Mouse (Mus musculus) E14TG2a.4 (cell line): ENCODE data around the gene Acvr1b.

Source experiments
- H3K27me3 ChIP-seq: 2 replicates; pipeline ENCODE4 v1.6.1; 2014; ENCODE audit warnings: low read length, control low read depth; ENCODE audit not compliant: insufficient read depth
- H3K36me3 ChIP-seq: 2 replicates; pipeline ENCODE4 v1.6.1; 2014; ENCODE audit warnings: low read length, control low read depth; ENCODE audit not compliant: insufficient read depth
- H3K4me1 ChIP-seq: replicated peaks from 2 replicates; pipeline ENCODE4 v1.6.1; 2014; ENCODE audit warnings: low read depth, low read length, control low read depth
- H3K4me3 ChIP-seq: replicated peaks from 2 replicates; pipeline ENCODE4 v1.5.1; 2014; ENCODE audit warnings: mild to moderate bottlenecking, low read length
- H3K9me3 ChIP-seq: 2 replicates; pipeline ENCODE4 v1.6.1; 2014; ENCODE audit warnings: low read length, control low read depth
- CTCF ChIP-seq: conservative IDR thresholded peaks from 2 replicates; pipeline ENCODE4 v1.5.1; 2014; ENCODE audit warnings: low read length
- NANOG ChIP-seq: IDR thresholded peaks from 2 replicates; pipeline ENCODE4 v1.6.1; 2014; ENCODE audit warnings: borderline replicate concordance, low read length, mixed read lengths
- POU5F1 ChIP-seq: IDR thresholded peaks from 2 replicates; pipeline ENCODE4 v1.6.1; 2014; ENCODE audit warnings: low read length, borderline replicate concordance

Gene Acvr1b

DNA sequence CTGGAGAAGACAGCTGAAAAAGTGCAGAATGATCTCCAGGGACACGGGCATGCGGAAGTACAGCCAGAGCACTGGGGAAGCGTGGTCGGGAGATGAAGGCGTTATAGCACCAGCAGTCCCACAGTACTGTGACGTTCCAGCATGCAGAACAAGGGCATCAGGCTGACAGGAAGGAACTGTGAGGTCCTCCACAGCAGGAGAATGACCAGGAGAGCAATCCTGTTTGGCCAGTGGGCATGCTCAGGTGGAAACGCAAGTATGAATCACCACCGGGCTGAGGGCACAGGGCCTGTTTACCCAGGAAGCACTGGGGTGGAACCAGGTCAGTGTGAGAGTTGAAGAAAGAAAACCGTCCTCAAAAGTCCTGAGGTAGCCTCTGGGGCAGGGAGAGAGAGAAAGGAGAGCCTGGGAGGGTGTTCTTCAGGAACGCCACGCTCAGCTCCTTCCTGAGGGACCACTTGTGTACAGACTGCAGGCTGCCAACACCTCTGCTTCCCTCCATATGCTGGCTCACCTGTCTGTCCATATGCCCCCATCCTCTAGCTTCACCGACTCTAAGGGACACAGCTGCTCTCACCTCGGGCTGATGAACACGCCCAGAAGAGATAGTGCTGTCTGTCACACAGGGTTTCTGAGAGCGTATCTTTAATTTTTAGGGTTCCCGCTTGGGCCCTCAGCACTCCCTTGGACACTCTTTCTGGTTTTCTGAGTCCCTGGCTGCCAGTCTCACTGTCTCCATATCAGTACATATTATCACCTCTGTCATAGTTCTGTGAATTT, 8.0 kb upstream of the Acvr1b start:
- Histone ChIP-seq H3K36me3 (no peaks in the 10 kb centered on the region), H3K4me3 (no peak overlapping the region), H3K4me1 (peaks cover 72% of the 10 kb centered on the region), H3K27me3 (peaks cover 17% of the 10 kb centered on the region), H3K9me3 (no peaks in the 10 kb centered on the region)
- TF ChIP-seq POU5F1 (no peak), CTCF (no peak), NANOG (no peak)

DNA sequence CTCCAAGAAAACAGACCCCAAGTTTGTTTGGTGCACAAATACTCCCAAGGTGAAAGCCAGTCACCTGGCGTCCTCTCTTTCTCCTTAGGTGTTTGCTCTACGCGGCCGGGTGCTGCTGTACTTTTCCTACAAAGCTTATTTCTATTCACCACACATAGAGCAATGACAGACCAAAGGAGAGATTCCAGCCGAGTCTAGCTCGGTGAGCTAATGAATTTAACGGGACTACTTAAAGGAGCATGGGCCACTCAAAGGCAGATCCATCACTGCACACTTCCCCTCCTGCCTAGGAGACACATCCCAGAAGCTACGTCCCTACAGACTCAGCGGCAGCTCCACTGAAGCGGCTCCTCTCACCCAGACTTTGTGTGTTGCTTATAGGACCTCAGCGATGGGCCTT, 6.3 kb upstream of the Acvr1b start:
- Histone ChIP-seq H3K4me3 (no peak overlapping the region), H3K27me3 (peaks cover 17% of the 10 kb centered on the region), H3K36me3 (no peaks in the 10 kb centered on the region), H3K4me1 (peaks cover 62% of the 10 kb centered on the region), H3K9me3 (no peaks in the 10 kb centered on the region)
- TF ChIP-seq POU5F1 = no peak
- no peak for TF ChIP-seq NANOG
- no peak for TF ChIP-seq CTCF

DNA sequence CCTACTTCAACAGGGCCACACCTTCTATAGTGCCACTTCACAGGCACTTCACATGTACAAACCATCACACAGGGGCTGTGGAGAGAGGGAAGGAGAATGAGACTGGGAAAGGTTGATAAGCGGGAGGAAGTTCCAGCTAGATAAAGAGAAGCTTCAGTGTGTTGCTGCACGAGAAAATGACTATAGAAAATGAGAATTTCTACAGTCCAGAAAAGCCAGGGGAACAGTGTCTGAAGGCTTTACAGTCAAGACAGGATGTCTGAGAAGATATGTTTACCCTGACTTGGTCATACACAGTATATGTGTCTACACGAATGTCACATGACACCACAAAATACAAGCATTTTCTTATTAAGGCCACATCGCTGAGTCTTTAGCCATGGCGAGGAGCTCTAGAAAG, 4.0 kb upstream of the Acvr1b start:
- Histone ChIP-seq H3K4me3 (no peak overlapping the region), H3K36me3 (no peaks in the 10 kb centered on the region), H3K4me1 (peaks cover 50% of the 10 kb centered on the region), H3K9me3 (no peaks in the 10 kb centered on the region), H3K27me3 (peaks cover 23% of the 10 kb centered on the region)
- TF ChIP-seq POU5F1 = no peak
- TF ChIP-seq CTCF = no peak
- no peak for TF ChIP-seq NANOG

DNA sequence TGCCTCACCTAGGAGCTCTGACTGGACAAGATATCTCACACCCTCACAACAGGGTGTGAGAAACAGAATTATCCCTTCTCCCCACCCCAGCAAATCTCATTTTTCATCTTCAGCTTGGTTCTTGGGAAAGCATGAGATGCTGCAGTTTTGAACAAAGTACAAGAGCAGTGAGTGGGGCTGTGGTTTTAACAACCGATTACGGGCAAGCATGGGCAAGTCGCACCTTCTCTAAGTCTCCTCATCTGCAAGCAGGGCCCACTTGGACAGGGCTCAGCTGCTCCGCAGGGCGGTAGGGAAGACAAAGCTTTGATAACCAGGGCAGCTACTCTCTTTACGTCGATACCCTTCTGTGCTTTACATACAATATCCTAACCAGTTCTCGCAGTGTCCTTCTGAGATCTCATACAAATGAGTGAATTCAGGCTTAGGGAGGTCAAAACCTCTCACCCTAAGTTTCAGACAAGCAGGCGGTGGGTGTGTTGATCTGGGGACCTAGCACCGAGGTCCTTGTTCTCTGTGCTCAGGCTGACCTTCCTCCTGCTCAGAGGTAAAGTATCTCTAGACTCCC, 3.4 kb upstream of the Acvr1b start:
- Histone ChIP-seq H3K9me3 (no peaks in the 10 kb centered on the region), H3K4me1 (peaks cover 50% of the 10 kb centered on the region), H3K27me3 (peaks cover 23% of the 10 kb centered on the region), H3K36me3 (no peaks in the 10 kb centered on the region), H3K4me3 (no peak overlapping the region)
- no peak for TF ChIP-seq POU5F1
- TF ChIP-seq CTCF = no peak

DNA sequence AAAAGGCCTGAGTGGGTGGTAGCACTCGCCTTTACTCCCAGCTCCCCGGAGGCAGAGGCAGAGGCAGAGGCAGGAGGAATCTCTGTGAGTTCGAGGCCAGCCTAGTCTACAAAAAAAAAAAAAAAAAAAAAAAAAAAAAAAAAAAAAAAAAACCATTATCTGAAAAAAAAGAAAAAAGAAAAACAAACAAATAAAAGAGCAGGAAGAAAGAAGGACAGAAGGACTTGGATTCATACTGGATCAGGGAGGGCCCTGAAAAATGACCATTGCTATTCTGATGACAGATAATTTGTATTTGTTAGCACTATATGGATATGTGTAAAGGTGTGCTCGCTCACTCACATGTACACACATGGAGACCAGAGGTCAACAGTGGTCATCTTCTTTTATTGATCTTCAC, 2.6 kb upstream of the Acvr1b start:
- TF ChIP-seq CTCF (no peak), NANOG (no peak), POU5F1 (no peak)
- peaks cover 50% of the 10 kb centered on the region for H3K4me1 ChIP-seq
- no peaks in the 10 kb centered on the region for H3K9me3 ChIP-seq
- H3K36me3 ChIP-seq = no peaks in the 10 kb centered on the region
- H3K4me3 ChIP-seq = no peak overlapping the region
- H3K27me3 ChIP-seq = peaks cover 23% of the 10 kb centered on the region

DNA sequence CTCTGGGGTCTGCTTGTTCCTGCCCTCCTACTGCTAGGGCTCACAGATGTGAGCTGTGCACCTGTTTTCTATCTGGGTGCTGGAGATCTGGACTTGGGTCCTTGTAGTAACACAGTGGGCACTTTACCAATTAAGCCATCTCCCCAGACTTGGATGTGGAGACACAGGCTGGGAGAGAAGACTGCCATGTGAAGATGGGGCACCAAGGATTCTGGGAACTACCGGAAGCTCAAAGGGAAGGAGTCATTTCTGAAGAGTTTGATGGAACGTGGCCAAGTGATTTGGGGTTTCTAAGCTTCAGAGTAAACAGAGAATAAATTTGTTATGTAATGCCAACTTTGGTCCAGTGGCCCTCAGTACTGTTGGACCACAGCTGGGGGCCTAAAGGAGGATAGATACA, 1.9 kb upstream of the Acvr1b start:
- no peak for TF ChIP-seq NANOG
- TF ChIP-seq POU5F1 = no peak
- no peak for TF ChIP-seq CTCF
- Histone ChIP-seq H3K27me3 (peaks cover 23% of the 10 kb centered on the region), H3K9me3 (no peaks in the 10 kb centered on the region), H3K4me3 (no peak overlapping the region), H3K36me3 (no peaks in the 10 kb centered on the region), H3K4me1 (peaks cover 54% of the 10 kb centered on the region)

DNA sequence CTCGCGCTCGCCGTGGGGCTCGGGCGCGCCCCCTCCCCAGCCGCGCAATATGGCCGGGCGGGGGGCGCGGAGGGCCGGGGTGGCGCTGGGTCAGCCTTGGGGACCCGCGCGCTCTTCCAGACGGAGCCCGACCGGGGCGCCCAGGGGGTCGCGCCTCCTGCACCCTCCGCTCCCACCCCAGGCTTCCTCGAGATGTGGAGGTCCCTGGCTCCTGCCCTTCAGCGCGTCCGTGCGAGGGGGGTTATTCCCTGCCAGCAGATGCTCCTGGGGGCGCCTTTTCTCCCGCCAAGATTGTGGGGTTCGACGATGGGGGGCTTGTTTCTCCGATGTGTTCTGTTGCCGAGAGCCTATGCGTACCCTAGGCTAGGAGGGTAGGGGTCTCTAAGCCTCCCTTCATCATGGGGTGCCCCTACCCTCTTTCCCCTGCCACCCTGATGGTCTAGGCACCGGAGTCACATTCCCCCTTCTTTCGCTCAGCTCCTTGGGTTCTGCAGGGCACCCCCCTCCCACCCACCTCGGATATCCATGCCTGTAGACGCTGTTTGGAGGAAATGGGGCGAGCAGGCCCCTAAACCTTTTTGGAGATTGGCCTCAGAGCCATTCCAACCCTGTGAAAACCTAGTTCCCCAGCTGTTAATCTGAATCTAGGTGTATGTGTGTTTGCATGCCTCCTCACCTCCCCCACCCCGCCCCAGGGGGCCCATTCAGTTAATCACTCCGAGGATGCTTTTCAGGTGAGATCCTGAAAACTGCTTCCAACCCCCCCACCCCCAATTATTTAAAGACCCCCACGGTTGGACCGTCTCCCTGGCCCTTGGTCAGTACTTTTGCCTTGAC, 645 bp downstream of the Acvr1b start:
- Histone ChIP-seq H3K27me3 (peaks cover 18% of the 10 kb centered on the region), H3K9me3 (no peaks in the 10 kb centered on the region), H3K36me3 (no peaks in the 10 kb centered on the region), H3K4me3 (peak overlapping the region; percentile 91), H3K4me1 (peaks cover 65% of the 10 kb centered on the region)
- TF ChIP-seq NANOG (no peak), POU5F1 (no peak), CTCF (no peak)

DNA sequence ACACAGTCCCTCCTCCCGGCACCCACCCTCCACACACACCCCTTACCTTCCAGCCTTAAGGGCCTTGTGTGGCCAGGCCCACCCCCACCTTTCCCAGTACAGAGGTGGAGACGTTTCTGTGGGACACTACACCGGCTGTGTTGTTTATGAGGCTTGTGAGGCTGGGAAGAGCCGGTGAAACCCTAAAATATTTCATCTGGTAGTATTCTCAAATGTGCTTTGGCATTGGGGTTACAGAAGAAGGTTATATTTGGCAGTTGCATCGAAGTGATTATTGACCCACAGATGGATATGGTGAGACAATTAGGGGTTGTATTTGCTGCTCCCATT, 1.2 kb downstream of the Acvr1b start:
- TF ChIP-seq POU5F1 (no peak), NANOG (no peak), CTCF (no peak)
- Histone ChIP-seq H3K36me3 (no peaks in the 10 kb centered on the region; the same call in 1 of the 2 replicates), H3K4me1 (peaks cover 70% of the 10 kb centered on the region), H3K9me3 (no peaks in the 10 kb centered on the region), H3K27me3 (peaks cover 18% of the 10 kb centered on the region), H3K4me3 (peak overlapping the region; percentile 91)
